ENCODE assay signal across 14 mouse cellular contexts in the genomic region with DNA sequence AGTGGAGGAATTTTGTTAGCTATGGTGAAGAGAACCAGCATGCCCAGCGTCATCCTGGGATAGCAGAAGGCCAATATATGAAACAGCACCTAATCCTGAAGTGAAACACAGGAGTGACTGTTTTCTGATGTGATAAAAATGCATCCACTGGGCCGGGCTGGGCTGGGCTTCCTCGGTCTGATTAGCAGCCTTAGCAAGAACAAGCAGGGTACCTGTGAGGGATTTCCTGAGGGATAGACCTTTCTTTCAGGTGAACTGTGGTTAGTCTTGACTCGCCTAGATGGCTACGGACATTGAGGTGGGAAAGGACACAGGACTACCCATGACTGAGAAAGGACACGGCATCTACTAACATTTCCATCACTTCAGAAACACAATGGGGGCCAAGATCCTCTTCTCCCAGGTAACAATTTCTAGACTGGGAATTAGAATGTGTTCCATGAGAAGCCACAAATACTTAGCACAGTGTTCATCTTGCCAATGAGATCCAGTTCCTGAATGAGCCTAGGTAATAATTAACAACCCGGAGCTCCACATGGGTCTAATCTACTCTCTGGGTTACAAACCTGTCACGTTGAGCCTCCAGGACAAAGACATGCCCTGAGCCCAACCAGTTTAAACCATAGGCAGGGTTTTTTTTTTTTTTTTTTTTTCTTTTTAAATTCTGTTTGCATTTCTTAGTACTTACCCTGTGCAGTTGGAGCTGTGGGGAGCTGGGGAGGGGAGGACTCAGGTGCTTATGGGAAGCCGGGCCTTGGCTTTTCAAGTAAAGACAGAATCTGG. TPM values are rescaled to one million over a fixed set of nuclear protein-coding genes. Genes with fewer than 3 reads are reported as not detected.
DNase-seq lines count a peak whose midpoint lies in the region; ATAC-seq and TF ChIP-seq lines count a peak whose summit lies in the region.
"Had no signal": no experiment of that assay in that cellular context is flagged by ENCODE, and none has a peak within 500 bp of the region (broad histone marks: within the 10 kb centered on the region; RNA-seq: fewer than 3 reads in every experiment).

No protein-coding gene starts in this region.

- no peaks in the 10 kb centered on the region for H3K27me3 ChIP-seq in liver, embryonic 12.5 days (replicated peaks)
- no peaks in the 10 kb centered on the region for H3K27me3 ChIP-seq in small intestine, adult 2 months (ENCODE audit: control insufficient read depth, insufficient read depth, low read length)
- H3K27me3 ChIP-seq in neural tube, embryonic 15.5 days (replicated peaks): no peaks in the 10 kb centered on the region

- H3K9ac ChIP-seq in liver, embryonic 12.5 days: no peak overlapping the region
- no peak overlapping the region for H3K9ac ChIP-seq in neural tube, embryonic 15.5 days (replicated peaks)

- ATAC-seq in liver, embryonic 12.5 days: peak; percentile 68
- ATAC-seq in neural tube, embryonic 15.5 days (ENCODE audit: low FRiP score): no peak
- ATAC-seq: activated CD4-positive, CD25-positive, alpha-beta regulatory T cell, adult 4 months had no signal

- no peaks in the 10 kb centered on the region for H3K9me3 ChIP-seq in liver, embryonic 12.5 days (replicated peaks)
- no peaks in the 10 kb centered on the region for H3K9me3 ChIP-seq in neural tube, embryonic 15.5 days (replicated peaks)
- H3K9me3 ChIP-seq: hindbrain, embryonic 10.5 days had no signal

- no peaks in the 10 kb centered on the region for H3K36me3 ChIP-seq in liver, embryonic 12.5 days
- H3K36me3 ChIP-seq in small intestine, adult 2 months (ENCODE audit: control insufficient read depth, insufficient read depth, low read length): no peaks in the 10 kb centered on the region
- H3K36me3 ChIP-seq in neural tube, embryonic 15.5 days: no peaks in the 10 kb centered on the region
- H3K36me3 ChIP-seq: hindbrain, embryonic 10.5 days had no signal

- no peak for TF ChIP-seq CTCF in small intestine, adult 2 months (IDR thresholded peaks at IDR 0.05; ENCODE audit: extremely low read depth, insufficient read length, insufficient replicate concordance, low read depth, low read length)

- H3K4me2 ChIP-seq in liver, embryonic 12.5 days: no peak overlapping the region
- H3K4me2 ChIP-seq in neural tube, embryonic 15.5 days: no peak overlapping the region

- no peak overlapping the region for H3K27ac ChIP-seq in liver, embryonic 12.5 days
- peak overlapping the region; percentile 12; the same call in 1 of the 2 replicates for H3K27ac ChIP-seq in small intestine, adult 2 months (ENCODE audit: insufficient read depth, low read depth, low read length)
- H3K27ac ChIP-seq in neural tube, embryonic 15.5 days (replicated peaks): no peak overlapping the region
- H3K27ac ChIP-seq: heart, adult 2 months; hindbrain, embryonic 10.5 days had no signal

- no peak overlapping the region for H3K4me3 ChIP-seq in liver, embryonic 12.5 days
- no peak overlapping the region for H3K4me3 ChIP-seq in small intestine, adult 2 months (ENCODE audit: low read depth, low read length)
- H3K4me3 ChIP-seq in neural tube, embryonic 15.5 days (replicated peaks): no peak overlapping the region
- H3K4me3 ChIP-seq: heart, adult 2 months; hindbrain, embryonic 10.5 days had no signal

- no peak for DNase-seq in liver
- peak; percentile 86 for DNase-seq in kidney, adult 11 months
- peak; percentile 62 for DNase-seq in kidney, postnatal 10 days
- DNase-seq in ovary, postnatal 14 days (ENCODE audit: low spot score): no peak
- DNase-seq in urinary bladder, adult 2 months (ENCODE audit: low spot score): no peak
- DNase-seq: cerebellum, adult 18-20 months; heart, adult 2 months; right cerebral cortex, postnatal 14 days had no signal

- WGBS in liver, embryonic 12.5 days (ENCODE audit: insufficient replicate concordance): 66% methylated on average over 9 of the region's 9 CpGs
- 31% methylated on average over 9 of the region's 9 CpGs for WGBS in small intestine, adult 2 months
- WGBS in neural tube, embryonic 15.5 days: 79% methylated on average over 9 of the region's 9 CpGs

- no peaks in the 10 kb centered on the region for H3K4me1 ChIP-seq in liver, embryonic 12.5 days
- H3K4me1 ChIP-seq in small intestine, adult 2 months (ENCODE audit: control insufficient read depth, insufficient read depth, insufficient read length, low read length): peaks cover 15% of the 10 kb centered on the region
- no peaks in the 10 kb centered on the region for H3K4me1 ChIP-seq in neural tube, embryonic 15.5 days
- H3K4me1 ChIP-seq: hindbrain, embryonic 10.5 days had no signal

- TF ChIP-seq POLR2A in small intestine, adult 2 months (IDR thresholded peaks at IDR 0.05; ENCODE audit: low read depth, low read length): no peak

RNA-seq across cellular contexts. Expression of a gene that starts 8.7 kb away (rescaled TPM):
- polyA plus RNA-seq in liver, embryonic 12.5 days (2016; fragmentation: Nextera tagmentation; extraction: Ambion mirVana): 8.3 and 8.6 TPM in 2 replicates
- 11.3 and 23.8 TPM in 2 replicates for polyA plus RNA-seq in small intestine, adult 2 months (2012; rRNA removed)
- 49.8 and 62.9 TPM in 2 replicates for polyA plus RNA-seq in urinary bladder, adult 2 months (2012; rRNA removed)
- polyA plus RNA-seq in neural tube, embryonic 15.5 days (2015; fragmentation: Nextera tagmentation; extraction: Ambion mirVana): 17.4 and 29.1 TPM in 2 replicates
- polyA plus RNA-seq: activated CD4-positive, CD25-positive, alpha-beta regulatory T cell, adult 4 months had no signal

RNA-seq across cellular contexts. Expression of a gene that starts 15.7 kb away (rescaled TPM):
- not detected in 2 replicates for polyA plus RNA-seq in liver, embryonic 12.5 days (2016; fragmentation: Nextera tagmentation; extraction: Ambion mirVana)
- polyA plus RNA-seq in small intestine, adult 2 months (2012; rRNA removed): not detected in 2 replicates
- not detected in 2 replicates for polyA plus RNA-seq in urinary bladder, adult 2 months (2012; rRNA removed)
- polyA plus RNA-seq in neural tube, embryonic 15.5 days (2015; fragmentation: Nextera tagmentation; extraction: Ambion mirVana): not detected in 2 replicates
- polyA plus RNA-seq: activated CD4-positive, CD25-positive, alpha-beta regulatory T cell, adult 4 months; heart, adult 2 months; hindbrain, embryonic 10.5 days; large intestine, adult 2 months had no signal

Comparison
In these comparisons a context has a peak if more than half of its experiments do, and no peak if none do; other contexts are left out.
1. DNase-seq: peak in kidney, adult 11 months (single experiment) and kidney, postnatal 10 days (single experiment); none in liver (single experiment), ovary, postnatal 14 days (single experiment) and urinary bladder, adult 2 months (single experiment).